Mouse (Mus musculus) midbrain, embryonic 10.5 days (tissue): ENCODE measurements around the gene Tvp23a. TPM values are rescaled to one million over a fixed set of nuclear protein-coding genes. Genes with fewer than 3 reads are reported as not detected.

Source experiments
- DNase-seq: peaks from one replicate; pipeline ENCODE4 v3.0.0-alpha.2; 2017; ENCODE audit warnings: low spot score
- H3K27ac ChIP-seq: fragments of 300-500 bp; sonication (generic); replicated peaks from 2 replicates; pipeline ENCODE4 v1.5.1; 2016; ENCODE audit warnings: mild to moderate bottlenecking
- H3K27me3 ChIP-seq: fragments of 300-500 bp; sonication (generic); 2 replicates; pipeline ENCODE4 v1.6.1; 2016; ENCODE audit warnings: low read depth, mild to moderate bottlenecking; ENCODE audit not compliant: poor library complexity, severe bottlenecking
- H3K36me3 ChIP-seq: fragments of 300-500 bp; sonication (generic); 2 replicates; pipeline ENCODE4 v1.6.1; 2016; ENCODE audit warnings: mild to moderate bottlenecking, moderate library complexity
- H3K4me1 ChIP-seq: fragments of 300-500 bp; sonication (generic); 2 replicates; pipeline ENCODE4 v1.6.1; 2016
- H3K4me3 ChIP-seq: fragments of 300-500 bp; sonication (generic); 2 replicates; pipeline ENCODE4 v1.5.1; 2016; ENCODE audit warnings: mild to moderate bottlenecking, moderate library complexity
- H3K9me3 ChIP-seq: fragments of 300-500 bp; sonication (generic); replicated peaks from 2 replicates; pipeline ENCODE4 v1.6.1; 2016; ENCODE audit warnings: mild to moderate bottlenecking
- WGBS: fragments of 180-500 bp; shearing (Covaris S2); methylation state at CpG from one replicate; pipeline ENCODE4 v1.1.7; 2016; 5-methylcytosine and 5-hydroxymethylcytosine counted together
- polyA plus RNA-seq: library from polyadenylated mRNA; unstranded; fragments of >200 nt; fragmentation: Nextera tagmentation; extraction: Ambion mirVana; gene quantifications from 2 replicates; pipeline ENCODE4 v1.2.1, GENCODE M21; 2016

Gene Tvp23a
- polyA plus RNA-seq, 1 experiment from 2014 or later = 22.9 TPM

- DNase-seq = no peak
- Histone ChIP-seq H3K36me3 (no peaks in the 10 kb centered on the region), H3K27ac (no peak overlapping the region), H3K4me3 (no peak overlapping the region), H3K27me3 (no peaks in the 10 kb centered on the region), H3K9me3 (no peaks in the 10 kb centered on the region), H3K4me1 (no peaks in the 10 kb centered on the region)
- 77% methylated on average over 3 of the region's 3 CpGs for WGBS
Measured at GRCm38 (mm10) chr16:10474956-10475355, 27.8 kb upstream of the Tvp23a start.

DNA sequence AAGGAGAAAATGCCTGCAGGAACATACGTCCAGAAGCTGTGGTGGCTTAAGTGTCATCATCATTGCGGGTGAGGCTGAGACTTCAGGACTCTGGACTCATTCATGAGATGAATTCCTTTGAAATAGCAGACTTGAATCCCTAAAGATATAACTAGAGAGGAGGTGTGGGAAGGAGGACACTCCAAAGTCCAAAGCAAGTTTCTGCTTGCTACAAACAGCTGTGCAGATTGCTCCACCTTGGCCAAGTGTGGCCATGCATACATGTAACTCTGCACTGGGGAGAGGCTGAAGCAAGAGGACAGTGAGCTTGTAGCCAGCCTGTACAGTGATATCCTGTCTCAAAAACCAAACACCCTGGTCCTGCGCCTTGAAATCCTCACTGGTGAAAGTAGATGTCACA, 24.8 kb upstream of the Tvp23a start:
- no peaks in the 10 kb centered on the region for H3K4me1 ChIP-seq
- no peaks in the 10 kb centered on the region for H3K27me3 ChIP-seq
- no peaks in the 10 kb centered on the region for H3K9me3 ChIP-seq
- 94% methylated on average over 3 of the region's 3 CpGs for WGBS
- H3K4me3 ChIP-seq = no peak overlapping the region
- H3K36me3 ChIP-seq = no peaks in the 10 kb centered on the region
- no peak for DNase-seq
- H3K27ac ChIP-seq = no peak overlapping the region

DNA sequence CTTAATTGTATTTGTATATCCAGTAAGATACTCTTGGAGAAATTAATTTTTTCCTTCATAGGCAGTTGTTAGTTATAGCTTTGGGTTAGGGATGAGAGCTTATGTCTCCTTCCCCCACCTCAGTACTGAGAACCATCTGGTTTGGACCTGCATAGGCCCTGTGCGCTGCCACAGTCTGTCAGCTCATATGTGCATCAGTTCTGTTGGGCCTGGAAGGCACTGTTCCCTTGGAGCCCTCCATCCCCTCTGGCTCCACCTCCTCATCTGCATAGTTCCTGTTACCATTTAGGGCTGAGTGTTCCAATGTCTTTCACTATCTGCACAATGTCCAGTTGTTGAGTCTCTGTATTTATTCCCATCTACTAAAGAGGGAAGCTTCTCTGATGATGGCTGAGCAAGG, 21.0 kb upstream of the Tvp23a start:
- Histone ChIP-seq H3K36me3 (no peaks in the 10 kb centered on the region), H3K4me1 (no peaks in the 10 kb centered on the region), H3K9me3 (no peaks in the 10 kb centered on the region), H3K27ac (no peak overlapping the region), H3K4me3 (no peak overlapping the region), H3K27me3 (no peaks in the 10 kb centered on the region)
- no peak for DNase-seq
- 73% methylated on average over 1 of the region's 1 CpGs for WGBS

GRCm38 (mm10) chr16:10467391-10468107, 20.4 kb upstream of the Tvp23a start:
- Histone ChIP-seq H3K4me1 (no peaks in the 10 kb centered on the region), H3K9me3 (no peaks in the 10 kb centered on the region), H3K36me3 (no peaks in the 10 kb centered on the region), H3K27me3 (no peaks in the 10 kb centered on the region), H3K4me3 (no peak overlapping the region), H3K27ac (no peak overlapping the region)
- no peak for DNase-seq
- 37% methylated on average over 11 of the region's 11 CpGs for WGBS

- Histone ChIP-seq H3K27me3 (no peaks in the 10 kb centered on the region), H3K36me3 (no peaks in the 10 kb centered on the region), H3K27ac (no peak overlapping the region), H3K9me3 (no peaks in the 10 kb centered on the region), H3K4me1 (no peaks in the 10 kb centered on the region), H3K4me3 (no peak overlapping the region)
- WGBS = 42% methylated on average over 4 of the region's 4 CpGs
- no peak for DNase-seq
Measured at GRCm38 (mm10) chr16:10465011-10465681, 18.0 kb upstream of the Tvp23a start.

- Histone ChIP-seq H3K4me1 (no peaks in the 10 kb centered on the region), H3K27me3 (no peaks in the 10 kb centered on the region), H3K9me3 (no peaks in the 10 kb centered on the region), H3K27ac (no peak overlapping the region), H3K4me3 (no peak overlapping the region), H3K36me3 (no peaks in the 10 kb centered on the region)
- 80% methylated on average over 2 of the region's 2 CpGs for WGBS
- no peak for DNase-seq
Measured at GRCm38 (mm10) chr16:10461178-10461577, 14.0 kb upstream of the Tvp23a start.

DNA sequence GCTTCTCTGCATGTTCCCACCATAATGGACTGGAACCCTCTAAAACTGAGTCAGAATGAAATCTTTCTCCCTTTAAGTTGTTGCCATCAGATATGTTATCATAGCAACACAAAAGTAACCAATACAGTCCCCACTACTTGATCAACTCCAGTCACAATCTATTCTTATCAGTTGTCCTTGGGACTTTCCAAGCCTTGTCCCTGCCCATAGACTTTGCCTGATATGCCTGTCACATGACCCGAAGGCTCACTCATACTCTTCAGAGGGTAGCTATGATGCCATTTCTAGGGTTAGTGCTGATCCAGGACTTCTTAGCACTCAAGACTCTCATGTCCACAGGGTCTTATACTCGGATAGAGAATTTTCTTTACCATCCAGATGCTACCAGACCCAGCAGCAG, 13.0 kb upstream of the Tvp23a start:
- no peaks in the 10 kb centered on the region for H3K27me3 ChIP-seq
- WGBS = 82% methylated on average over 2 of the region's 2 CpGs
- no peak overlapping the region for H3K27ac ChIP-seq
- H3K9me3 ChIP-seq = no peaks in the 10 kb centered on the region
- no peaks in the 10 kb centered on the region for H3K36me3 ChIP-seq
- H3K4me1 ChIP-seq = 0 out of 2 replicates have a peak, but pooled peaks cover 2% of the 10 kb centered on the region
- no peak for DNase-seq
- no peak overlapping the region for H3K4me3 ChIP-seq

- H3K27ac ChIP-seq = no peak overlapping the region
- H3K36me3 ChIP-seq = no peaks in the 10 kb centered on the region
- no peak overlapping the region for H3K4me3 ChIP-seq
- DNase-seq = no peak
- 0 out of 2 replicates have a peak, but pooled peaks cover 2% of the 10 kb centered on the region for H3K4me1 ChIP-seq
- 61% methylated on average over 3 of the region's 3 CpGs for WGBS
- no peaks in the 10 kb centered on the region for H3K27me3 ChIP-seq
- no peaks in the 10 kb centered on the region for H3K9me3 ChIP-seq
Measured at GRCm38 (mm10) chr16:10454583-10454974, 7.4 kb upstream of the Tvp23a start.

DNA sequence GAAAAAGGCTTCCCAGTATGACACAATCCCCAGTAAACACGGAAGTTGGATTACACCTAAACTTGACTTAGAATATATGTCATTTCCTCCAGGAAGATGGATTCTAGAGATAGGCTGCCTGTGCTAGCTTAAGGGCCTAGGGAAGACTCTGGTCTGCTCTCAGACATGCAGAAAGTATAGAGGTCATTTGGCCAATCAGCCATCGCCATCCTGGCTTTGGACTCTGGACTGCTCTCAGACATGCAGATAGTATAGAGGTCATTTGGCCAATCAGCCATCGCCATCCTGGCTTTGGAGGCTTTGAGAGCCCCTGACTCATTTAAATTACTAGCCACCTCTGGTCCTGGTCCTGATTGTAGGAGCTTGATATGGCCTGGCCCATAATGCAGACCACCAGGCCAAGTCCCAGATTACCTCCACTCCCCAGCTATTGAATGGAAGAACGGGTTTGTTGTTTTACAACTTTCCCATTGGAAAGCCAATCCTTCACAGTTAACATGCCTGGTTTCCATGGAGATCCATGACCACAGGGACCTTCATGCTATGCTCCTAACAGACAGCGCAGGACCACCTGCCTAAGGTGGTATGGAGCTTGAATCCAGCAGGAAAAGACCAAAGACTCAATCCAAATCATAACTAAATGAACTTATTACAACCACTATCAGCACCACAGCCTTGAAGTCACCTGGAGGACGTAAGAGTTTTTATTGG, 6.9 kb upstream of the Tvp23a start:
- Histone ChIP-seq H3K27me3 (no peaks in the 10 kb centered on the region), H3K36me3 (no peaks in the 10 kb centered on the region), H3K27ac (no peak overlapping the region), H3K9me3 (no peaks in the 10 kb centered on the region), H3K4me1 (0 out of 2 replicates have a peak, but pooled peaks cover 2% of the 10 kb centered on the region), H3K4me3 (no peak overlapping the region)
- no peak for DNase-seq
- 86% methylated on average over 6 of the region's 6 CpGs for WGBS

GRCm38 (mm10) chr16:10452445-10452896, 5.3 kb upstream of the Tvp23a start:
- DNase-seq = no peak
- Histone ChIP-seq H3K36me3 (no peaks in the 10 kb centered on the region), H3K27ac (no peak overlapping the region), H3K4me1 (peaks cover 8% of the 10 kb centered on the region), H3K27me3 (no peaks in the 10 kb centered on the region), H3K4me3 (no peak overlapping the region), H3K9me3 (no peaks in the 10 kb centered on the region)
- WGBS = 85% methylated on average over 8 of the region's 8 CpGs

GRCm38 (mm10) chr16:10451906-10452305, 4.7 kb upstream of the Tvp23a start:
- Histone ChIP-seq H3K27ac (no peak overlapping the region), H3K4me1 (peaks cover 14% of the 10 kb centered on the region), H3K9me3 (no peaks in the 10 kb centered on the region), H3K36me3 (no peaks in the 10 kb centered on the region), H3K27me3 (no peaks in the 10 kb centered on the region), H3K4me3 (no peak overlapping the region)
- no peak for DNase-seq
- 85% methylated on average over 2 of the region's 2 CpGs for WGBS

GRCm38 (mm10) chr16:10448931-10449330, 1.8 kb upstream of the Tvp23a start:
- Histone ChIP-seq H3K4me3 (no peak overlapping the region), H3K4me1 (peaks cover 25% of the 10 kb centered on the region), H3K9me3 (no peaks in the 10 kb centered on the region), H3K27me3 (no peaks in the 10 kb centered on the region), H3K27ac (no peak overlapping the region), H3K36me3 (no peaks in the 10 kb centered on the region)
- 85% methylated on average over 9 of the region's 9 CpGs for WGBS
- no peak for DNase-seq

DNA sequence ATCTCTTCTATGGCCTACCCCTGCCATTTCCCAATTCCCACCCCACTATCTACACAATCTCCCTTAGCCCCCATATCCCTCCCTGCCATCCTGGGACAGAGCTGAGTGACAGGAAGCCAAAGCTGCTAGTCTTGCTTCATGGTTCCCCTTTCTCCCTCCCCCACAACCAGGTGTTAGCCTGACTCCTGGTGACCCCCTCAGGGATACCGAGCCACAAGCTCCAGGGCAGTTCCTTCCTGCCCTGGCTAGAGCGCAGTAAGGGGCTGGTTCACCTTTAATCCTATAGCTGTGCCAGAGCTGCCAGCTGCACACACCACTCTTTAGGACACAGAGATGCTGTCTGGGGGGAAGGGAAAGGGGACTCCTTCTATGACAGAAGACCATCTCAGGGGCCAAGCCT, 619 bp upstream of the Tvp23a start:
- Histone ChIP-seq H3K27ac (peak overlapping the region; percentile 87), H3K36me3 (no peaks in the 10 kb centered on the region), H3K27me3 (no peaks in the 10 kb centered on the region), H3K4me3 (peak overlapping the region; percentile 58), H3K4me1 (peaks cover 25% of the 10 kb centered on the region), H3K9me3 (no peaks in the 10 kb centered on the region)
- DNase-seq = no peak
- WGBS = 75% methylated on average over 2 of the region's 2 CpGs
